Mouse (Mus musculus): Measurements from ENCODE around the gene Nprl2. TPM values are rescaled to one million over a fixed set of nuclear protein-coding genes. Genes with fewer than 3 reads are reported as not detected.

Nprl2 gene
- total RNA-seq (2021) = 10 to 100 TPM; 28.7 to 34.5 TPM
- long read RNA-seq, experiment 1, transcript Nprl2-201 (11 exons, 1,441 nt) = major isoform, 18 of 30 reads
- long read RNA-seq, experiment 1, partial matches to known transcripts = 0 of 30 reads
- long read RNA-seq, experiment 1, other reads (novel, unspliced or antisense) = 10 of 30 reads
- long read RNA-seq, experiment 2, transcript Nprl2-201 (11 exons, 1,441 nt) = major isoform, 48 of 66 reads
- long read RNA-seq, experiment 2, partial matches to known transcripts = 1 of 66 reads
- long read RNA-seq, experiment 2, other reads (novel, unspliced or antisense) = 16 of 66 reads

DNA sequence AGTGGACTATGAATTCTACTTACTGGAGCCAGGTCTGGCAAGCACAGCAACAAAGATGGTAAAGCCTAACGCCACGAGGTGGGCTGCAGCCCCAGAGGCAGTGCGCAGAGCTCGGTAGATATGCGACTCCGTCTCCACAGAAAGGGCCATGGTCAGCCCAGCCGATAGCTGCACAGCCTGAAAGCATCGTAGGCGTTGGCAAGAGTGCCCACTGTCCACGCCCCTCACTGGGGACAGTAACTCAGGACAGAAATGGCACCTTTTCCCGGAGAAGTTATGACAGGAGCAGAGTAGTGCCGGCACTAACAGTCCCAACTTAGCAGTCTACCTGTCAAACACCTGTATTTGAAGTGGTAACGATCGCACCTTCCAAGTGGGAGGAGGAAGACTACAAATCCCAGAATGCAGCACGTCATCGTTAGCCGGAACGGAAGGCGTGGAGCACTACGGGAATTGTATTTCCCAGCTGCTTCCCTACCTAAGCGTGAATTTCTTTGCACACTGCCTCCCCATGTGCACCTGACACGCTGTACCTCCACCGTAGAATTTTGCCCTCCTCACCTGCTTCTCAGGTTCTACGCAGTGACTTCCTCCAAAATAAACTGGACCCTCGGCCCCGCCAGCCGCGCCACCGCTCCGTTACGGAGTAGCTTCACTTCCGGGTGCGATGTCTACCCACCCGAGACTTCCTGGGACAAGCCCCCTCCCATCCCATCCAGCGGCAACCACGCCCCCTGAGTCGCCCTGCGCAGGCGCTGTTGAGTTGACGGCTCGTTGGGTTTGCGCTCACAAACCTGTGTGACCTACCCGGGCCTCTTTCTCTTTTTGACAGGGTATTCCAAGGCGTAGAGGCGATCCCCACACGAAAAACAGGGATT, at the start of gene Nprl2, which contains the start of gene Cyb561d2:
Nprl2 (plus strand) TSS at position 753 of the 878 bp plus-strand sequence.
Cyb561d2 (minus strand) TSS at position 720 of the 878 bp plus-strand sequence.
- DNase-seq (ENCODE audit: low spot score in 2 of 2) = peak; percentile 94 to 95

DNA sequence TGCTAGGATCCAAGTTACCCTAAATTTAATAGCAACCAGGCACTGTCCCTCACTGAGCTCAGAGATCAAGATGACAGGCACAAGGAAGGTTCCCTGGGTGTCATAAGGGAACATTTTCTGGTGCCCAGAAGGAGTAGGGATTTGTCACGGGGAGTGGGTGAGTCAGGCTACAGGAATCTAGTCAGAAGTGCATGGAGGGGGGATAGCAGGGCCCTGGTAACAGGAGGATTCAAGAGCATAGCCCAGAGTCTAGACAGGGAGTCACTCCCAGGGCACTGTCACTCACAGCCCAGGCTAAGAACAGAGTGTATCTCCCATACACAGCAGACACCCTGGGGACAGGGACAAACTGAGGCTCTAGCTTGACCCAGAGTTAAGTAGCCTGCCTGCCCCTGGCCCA, 48.5 kb upstream of the Nprl2 start:
- no peak for DNase-seq (ENCODE audit: low spot score in 2 of 2)

DNA sequence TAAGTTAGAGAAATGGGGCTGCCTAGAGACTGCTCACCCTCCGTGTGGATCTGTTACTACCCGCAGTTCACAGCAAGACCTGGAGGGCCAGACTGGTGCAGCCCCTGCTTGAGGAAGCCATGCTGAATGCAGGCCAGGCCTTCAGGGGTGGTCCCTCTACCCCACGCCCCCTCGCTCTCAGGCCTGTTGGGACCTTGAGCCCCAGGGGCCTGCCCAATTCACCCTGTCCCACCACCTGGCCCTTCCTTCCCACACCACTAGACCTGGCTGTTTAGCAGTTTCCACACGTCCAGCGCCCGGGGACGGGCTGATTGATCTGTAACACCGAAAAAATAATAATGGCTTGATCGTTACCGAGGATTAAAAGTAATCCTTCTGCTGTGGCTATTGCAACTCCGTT, 47.8 kb upstream of the Nprl2 start:
- no peak for DNase-seq (ENCODE audit: low spot score in 2 of 2)

DNA sequence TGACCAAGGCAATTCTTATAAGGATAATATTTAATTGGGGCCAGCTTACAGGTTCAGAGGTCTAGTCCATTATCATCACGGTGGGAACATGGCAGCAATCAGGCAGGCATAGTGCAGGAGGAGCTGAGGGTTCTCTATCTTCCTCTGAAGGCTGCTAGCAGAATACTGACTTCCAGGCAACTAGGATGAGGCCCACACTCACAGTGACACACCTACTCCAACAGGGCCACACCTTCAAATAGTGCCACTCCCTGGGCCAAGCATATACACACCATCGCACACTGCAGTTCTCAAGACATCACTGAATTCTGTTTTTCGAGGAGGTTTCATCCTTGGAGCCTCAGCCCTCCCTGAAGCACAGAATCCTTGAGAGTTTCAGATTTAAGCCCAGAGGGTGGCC, 45.7 kb upstream of the Nprl2 start:
- no peak for DNase-seq (ENCODE audit: low spot score in 2 of 2)

GRCm38 (mm10) chr9:107500708-107501286, 41.2 kb upstream of the Nprl2 start:
- DNase-seq (ENCODE audit: low spot score in 2 of 2) = no peak

- DNase-seq (ENCODE audit: low spot score in 2 of 2) = no peak
Observed at GRCm38 (mm10) chr9:107502131-107502846, 39.7 kb upstream of the Nprl2 start.

- peak in 1 of 2 experiments; percentile 43 for DNase-seq (ENCODE audit: low spot score in 2 of 2)
Observed at GRCm38 (mm10) chr9:107504662-107505537, 37.1 kb upstream of the Nprl2 start.

DNA sequence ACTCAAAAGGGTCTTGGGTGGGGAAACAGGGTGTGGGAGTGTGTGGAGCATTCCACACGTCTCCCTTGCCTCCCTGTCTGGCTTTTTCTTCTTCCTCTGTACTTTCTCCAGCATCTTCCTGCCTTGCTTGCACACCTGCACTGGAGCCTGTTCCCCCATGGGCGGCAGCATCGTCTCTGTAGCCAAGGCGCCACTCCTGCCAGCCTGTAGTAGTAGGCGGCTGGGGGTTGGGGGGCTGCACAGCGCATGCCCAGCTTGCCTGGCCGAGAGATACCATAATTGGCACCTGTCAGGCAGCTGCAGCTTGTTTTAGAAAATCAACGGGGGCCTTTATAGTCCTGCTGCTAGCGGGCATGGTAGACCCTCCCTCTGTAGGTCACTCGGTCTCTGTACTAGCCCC, 33.8 kb upstream of the Nprl2 start:
- DNase-seq (ENCODE audit: low spot score in 2 of 2) = peak; percentile 39 to 69

DNA sequence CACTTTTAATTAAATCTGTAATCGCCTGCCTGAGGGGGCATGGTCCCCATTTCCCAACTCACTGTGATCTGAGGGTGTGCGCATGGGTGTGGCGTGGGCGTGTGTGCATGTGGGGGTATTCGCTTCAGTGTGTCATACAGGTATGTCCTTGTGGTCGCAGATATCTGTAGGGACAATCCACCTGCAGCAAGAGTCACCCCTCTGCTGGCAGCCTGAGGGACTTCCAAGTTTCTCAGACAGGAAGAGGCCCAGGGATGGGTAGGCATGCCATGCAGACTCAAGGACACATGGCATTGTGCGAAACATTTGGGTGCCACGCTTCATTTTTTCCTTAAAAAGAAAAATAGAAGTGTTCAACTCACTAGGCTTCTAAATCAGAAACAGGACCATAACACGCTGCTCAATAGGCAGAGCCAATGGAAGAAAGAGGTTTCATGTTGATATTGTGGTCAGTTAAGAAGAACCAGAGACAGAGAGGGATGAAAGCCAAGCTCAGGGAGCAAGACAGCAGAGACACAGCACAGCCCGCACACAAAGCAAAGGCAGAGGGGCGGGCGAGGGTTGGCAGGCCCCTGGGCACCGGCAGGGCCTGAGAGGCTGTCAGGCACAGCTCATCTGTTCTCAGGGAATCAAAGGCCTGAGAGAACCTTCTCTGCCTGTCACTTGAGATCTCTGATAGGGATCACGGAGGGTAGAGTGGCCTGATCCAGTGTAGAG, 31.5 kb upstream of the Nprl2 start:
- no peak for DNase-seq (ENCODE audit: low spot score in 2 of 2)

DNA sequence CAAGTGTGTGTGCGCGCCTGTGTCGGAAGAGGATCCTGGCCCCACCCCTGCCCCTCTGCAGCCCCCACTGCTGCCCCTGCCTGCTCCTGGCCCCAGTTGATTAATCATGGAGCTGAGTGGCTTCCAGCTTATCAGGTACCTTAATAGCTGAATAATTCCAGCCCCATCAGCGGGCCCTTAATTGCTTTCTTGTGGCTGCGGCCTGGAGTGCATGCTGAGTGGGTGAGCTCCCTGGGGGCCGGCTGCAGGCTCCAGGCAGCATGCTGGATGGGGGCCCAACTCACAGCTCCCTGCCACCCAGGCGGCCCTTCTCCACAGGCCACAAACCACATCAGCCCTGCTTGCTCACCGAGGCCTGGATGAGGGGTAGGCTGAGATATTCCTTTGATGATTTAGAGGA, 30.6 kb upstream of the Nprl2 start:
- no peak for DNase-seq (ENCODE audit: low spot score in 2 of 2)

DNA sequence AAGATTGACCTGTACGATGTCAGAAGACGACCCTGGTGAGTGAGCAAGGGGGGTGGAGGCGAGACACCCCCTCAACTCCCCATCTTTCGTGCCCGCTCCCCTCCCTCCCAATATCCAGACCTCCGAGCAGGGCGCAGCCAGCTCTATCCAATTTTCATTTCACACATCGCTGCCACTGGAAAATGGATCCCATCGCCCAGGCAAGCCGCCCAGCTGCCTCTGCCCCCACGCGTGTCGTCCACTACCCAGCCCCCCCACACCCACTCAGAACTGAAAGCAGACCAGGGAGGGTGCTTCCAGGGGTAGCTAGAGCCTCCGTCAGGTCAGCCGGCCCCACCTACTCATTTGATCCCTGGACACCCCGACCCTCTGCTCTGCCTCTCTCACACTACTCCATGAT, 29.7 kb upstream of the Nprl2 start:
- no peak for DNase-seq (ENCODE audit: low spot score in 2 of 2)

GRCm38 (mm10) chr9:107514303-107514955, 27.6 kb upstream of the Nprl2 start:
- DNase-seq (ENCODE audit: low spot score in 2 of 2) = peak; percentile 86 to 87

- no peak for DNase-seq (ENCODE audit: low spot score in 2 of 2)
Observed at GRCm38 (mm10) chr9:107520331-107520730, 21.7 kb upstream of the Nprl2 start.

GRCm38 (mm10) chr9:107521190-107521589, 20.8 kb upstream of the Nprl2 start:
- DNase-seq (ENCODE audit: low spot score in 2 of 2) = no peak

DNA sequence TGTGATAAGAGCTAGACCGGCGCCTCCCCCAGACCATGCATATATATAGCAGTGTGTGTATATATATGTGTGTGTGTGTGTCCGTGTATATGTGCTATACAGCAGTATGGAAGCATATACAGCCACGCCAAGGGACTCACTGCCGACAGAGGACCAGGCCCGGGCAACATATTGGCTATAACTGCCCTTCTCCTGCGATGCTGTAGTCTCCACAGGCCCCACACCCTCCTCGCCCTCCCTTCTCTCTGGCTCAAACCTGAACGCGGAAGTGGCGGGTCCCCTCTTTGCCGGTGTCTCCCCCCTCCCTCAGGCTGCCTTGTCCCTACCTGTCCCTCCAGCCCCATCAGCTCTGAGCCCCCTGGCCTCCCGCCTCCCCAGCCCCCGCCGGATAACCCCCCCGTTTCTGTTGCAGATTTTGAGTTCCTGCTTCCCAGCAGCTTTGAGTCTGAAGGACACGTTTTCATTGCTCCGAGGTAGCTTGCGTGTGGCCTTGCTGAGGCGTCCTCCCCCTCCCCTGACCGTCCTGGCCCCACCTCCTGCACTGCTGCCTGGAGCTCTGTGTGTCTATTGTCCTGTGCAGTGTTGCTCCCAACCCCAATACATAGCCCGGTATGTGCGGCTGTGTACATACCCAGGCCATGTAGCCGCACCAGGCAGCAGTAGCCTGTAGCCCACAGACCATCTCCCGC, 20.2 kb upstream of the Nprl2 start:
- no peak for DNase-seq (ENCODE audit: low spot score in 2 of 2)

- no peak for DNase-seq (ENCODE audit: low spot score in 2 of 2)
Observed at GRCm38 (mm10) chr9:107522400-107522711, 19.7 kb upstream of the Nprl2 start.

- peak in 1 of 2 experiments; percentile 71 for DNase-seq (ENCODE audit: low spot score in 2 of 2)
Observed at GRCm38 (mm10) chr9:107526198-107527026, 15.6 kb upstream of the Nprl2 start.

All from layer of hippocampus, postnatal 14 days (tissue).